ENCODE assay signal across 9 mouse cellular contexts in genomic region chr15:12823455-12824119, GRCm38 (mm10). TPM values are rescaled to one million over a fixed set of nuclear protein-coding genes. Genes with fewer than 3 reads are reported as not detected.
A peak's percentile ranks its signal among the peaks of the same experiment; 100 is the strongest.
DNase-seq lines count a peak whose midpoint lies in the region; ATAC-seq and TF ChIP-seq lines count a peak whose summit lies in the region.
"Had no signal": no experiment of that assay in that cellular context is flagged by ENCODE, and none has a peak within 500 bp of the region (broad histone marks: within the 10 kb centered on the region; RNA-seq: fewer than 3 reads in every experiment).

No protein-coding gene starts in this region.

- no peak for DNase-seq in heart, postnatal 14 days
- DNase-seq in thymus, postnatal 14 days = no peak
- DNase-seq in left cerebral cortex, postnatal 25 days (ENCODE audit: low spot score in 2 of 2) = no peak
- DNase-seq in gastrocnemius, postnatal 36 days = no peak
- DNase-seq: kidney, postnatal 36 days had no signal

- no peak for ATAC-seq in heart, embryonic 14.5 days (ENCODE audit: insufficient number of reproducible peaks, insufficient read depth, low FRiP score, low read depth)
- ATAC-seq in hindbrain, embryonic 13.5 days (ENCODE audit: low FRiP score) = no peak
- ATAC-seq in midbrain, embryonic 15.5 days (replicated peaks) = no peak

- H3K27ac ChIP-seq in heart, embryonic 14.5 days (replicated peaks in 1 of 2; ENCODE audit: control insufficient read depth in 1 of 2, insufficient read depth in 1 of 2, low read depth in 2 of 2, low read length in 2 of 2) = no peak overlapping the region; a peak in 1 of 4 replicates
- no peak overlapping the region for H3K27ac ChIP-seq in bone marrow macrophage, adult 2 months (ENCODE audit: insufficient read depth, low read depth, low read length)
- peak overlapping the region; percentile 90; the same call in 1 of the 2 replicates for H3K27ac ChIP-seq in hindbrain, embryonic 13.5 days
- H3K27ac ChIP-seq in midbrain, embryonic 15.5 days = no peak overlapping the region; the same call in 1 of the 2 replicates

- peak overlapping the region; percentile 88 for H3K9ac ChIP-seq in heart, embryonic 14.5 days (ENCODE audit: low read length)
- peak overlapping the region; percentile 94 for H3K9ac ChIP-seq in hindbrain, embryonic 13.5 days
- peak overlapping the region; percentile 76 for H3K9ac ChIP-seq in midbrain, embryonic 15.5 days

- no peak for TF ChIP-seq CTCF in bone marrow macrophage, adult 2 months (IDR thresholded peaks at IDR 0.05; ENCODE audit: low read depth, low read length)

- H3K4me2 ChIP-seq in heart, embryonic 14.5 days (ENCODE audit: low read length) = peak overlapping the region; percentile 89
- H3K4me2 ChIP-seq in hindbrain, embryonic 13.5 days = peak overlapping the region; percentile 73
- H3K4me2 ChIP-seq in midbrain, embryonic 15.5 days = peak overlapping the region; percentile 69

- H3K4me3 ChIP-seq in heart, embryonic 14.5 days (ENCODE audit: control insufficient read depth in 1 of 2, insufficient read depth in 1 of 2, low read depth in 1 of 2, low read length in 2 of 2) = peak overlapping the region; percentile 80 to 99
- H3K4me3 ChIP-seq in bone marrow macrophage, adult 2 months (ENCODE audit: insufficient read depth, low read length) = peak overlapping the region; percentile 76
- H3K4me3 ChIP-seq in hindbrain, embryonic 13.5 days = peak overlapping the region; percentile 80
- peak overlapping the region; percentile 85 for H3K4me3 ChIP-seq in midbrain, embryonic 15.5 days

- H3K4me1 ChIP-seq in heart, embryonic 14.5 days (ENCODE audit: control insufficient read depth in 2 of 2, insufficient read depth in 2 of 2, low read length in 2 of 2) = peaks cover 8 to 21% of the 10 kb centered on the region in 2 experiments
- H3K4me1 ChIP-seq in bone marrow macrophage, adult 2 months (ENCODE audit: control insufficient read depth, insufficient read depth, low read length) = peaks cover 17% of the 10 kb centered on the region
- peaks cover 25% of the 10 kb centered on the region for H3K4me1 ChIP-seq in hindbrain, embryonic 13.5 days (replicated peaks)
- peaks cover 23% of the 10 kb centered on the region for H3K4me1 ChIP-seq in midbrain, embryonic 15.5 days

- no peak for TF ChIP-seq POLR2A in bone marrow macrophage, adult 2 months (IDR thresholded peaks at IDR 0.05; ENCODE audit: borderline replicate concordance, low read depth, low read length)

- H3K36me3 ChIP-seq in heart, embryonic 14.5 days (ENCODE audit: control insufficient read depth, insufficient read depth, low read length) = peaks cover 56% of the 10 kb centered on the region
- H3K36me3 ChIP-seq in hindbrain, embryonic 13.5 days = peaks cover 43% of the 10 kb centered on the region
- H3K36me3 ChIP-seq in midbrain, embryonic 15.5 days (replicated peaks) = peaks cover 24% of the 10 kb centered on the region

- WGBS in heart, embryonic 14.5 days = 95% methylated on average over 2 of the region's 2 CpGs
- WGBS in hindbrain, embryonic 13.5 days = 94% methylated on average over 2 of the region's 2 CpGs
- 88% methylated on average over 2 of the region's 2 CpGs for WGBS in midbrain, embryonic 15.5 days

- H3K9me3 ChIP-seq in heart, embryonic 14.5 days (ENCODE audit: control insufficient read depth, low read length) = no peaks in the 10 kb centered on the region
- H3K9me3 ChIP-seq in hindbrain, embryonic 13.5 days = no peaks in the 10 kb centered on the region
- H3K9me3 ChIP-seq in midbrain, embryonic 15.5 days = no peaks in the 10 kb centered on the region

- H3K27me3 ChIP-seq in heart, embryonic 14.5 days (ENCODE audit: control insufficient read depth, insufficient read depth, low read length) = no peaks in the 10 kb centered on the region
- no peaks in the 10 kb centered on the region for H3K27me3 ChIP-seq in hindbrain, embryonic 13.5 days
- H3K27me3 ChIP-seq in midbrain, embryonic 15.5 days (replicated peaks) = no peaks in the 10 kb centered on the region

- intact Hi-C loops in heart, postnatal 14 days (cut with DNase I) = loop anchor here (10.0 kb wide), 1 partner anchor 839 kb away; no protein-coding TSS in a partner anchor
- intact Hi-C loops in left cerebral cortex, postnatal 25 days (cut with DNase I) = no loop called here
- intact Hi-C loops in gastrocnemius, postnatal 36 days (cut with DNase I) = no loop called here

RNA-seq across cellular contexts. Expression of gene 6030458C11Rik, which starts 0.9 kb away (rescaled TPM):
- polyA plus RNA-seq in heart, embryonic 14.5 days (2014; fragmentation: Nextera tagmentation; extraction: Ambion mirVana) = 25.0 and 26.0 TPM in 2 replicates
- total RNA-seq in heart, postnatal 14 days (2021) = 10 to 100 TPM; 14.2 to 14.9 TPM
- polyA plus RNA-seq in bone marrow macrophage, adult 2 months (2012; ENCODE audit: insufficient read depth, insufficient read length, missing spikeins) = 17.6 and 18.6 TPM in 2 replicates
- 33.7 and 42.1 TPM in 2 replicates for polyA plus RNA-seq in hindbrain, embryonic 13.5 days (2015; fragmentation: Nextera tagmentation; extraction: Ambion mirVana)
- polyA plus RNA-seq in midbrain, embryonic 15.5 days (2015; fragmentation: Nextera tagmentation; extraction: Ambion mirVana) = 33.8 and 37.0 TPM in 2 replicates
- total RNA-seq in left cerebral cortex, postnatal 25 days (2021) = 10 to 100 TPM; 28.7 to 29.0 TPM
- 10 to 100 TPM; 19.8 to 20.0 TPM for total RNA-seq in gastrocnemius, postnatal 36 days (2021)

RNA-seq across cellular contexts. Expression of gene Drosha, which starts 1.0 kb away (rescaled TPM):
- 23.5 and 24.4 TPM in 2 replicates for polyA plus RNA-seq in heart, embryonic 14.5 days (2014; fragmentation: Nextera tagmentation; extraction: Ambion mirVana)
- total RNA-seq in heart, postnatal 14 days (2021) = 10 to 100 TPM; 29.3 to 32.7 TPM
- polyA plus RNA-seq in bone marrow macrophage, adult 2 months (2012; ENCODE audit: insufficient read depth, insufficient read length, missing spikeins) = 14.6 and 14.9 TPM in 2 replicates
- 50.0 and 53.8 TPM in 2 replicates for polyA plus RNA-seq in hindbrain, embryonic 13.5 days (2015; fragmentation: Nextera tagmentation; extraction: Ambion mirVana)
- polyA plus RNA-seq in midbrain, embryonic 15.5 days (2015; fragmentation: Nextera tagmentation; extraction: Ambion mirVana) = 54.0 and 57.5 TPM in 2 replicates
- 10 to 100 TPM; 86.4 to 87.3 TPM for total RNA-seq in left cerebral cortex, postnatal 25 days (2021)
- total RNA-seq in gastrocnemius, postnatal 36 days (2021) = 10 to 100 TPM; 26.3 to 32.5 TPM
